Mouse (Mus musculus): ENCODE results near the gene Trim43c. TPM values are rescaled to one million over a fixed set of nuclear protein-coding genes. Genes with fewer than 3 reads are reported as not detected.

Trim43c gene
- not detected in 2 replicates for polyA plus RNA-seq (2012; rRNA removed)

GRCm38 (mm10) chr9:88838864-88839263, at the start of gene Trim43c:
Trim43c (plus strand) TSS chr9:88839164.

Other genes starting within 250 kb of the Trim43c start
- gene Mthfsl, start 118.9 kb upstream of the Trim43c start, polyA plus RNA-seq (2012; rRNA removed), result 31.2 and 31.6 TPM in 2 replicates
- gene Bcl2a1d, start 107.2 kb upstream of the Trim43c start, polyA plus RNA-seq (2012; rRNA removed), result 0.45 and 0.68 TPM in 2 replicates
- gene Bcl2a1a, start 117.7 kb downstream of the Trim43c start, polyA plus RNA-seq (2012; rRNA removed), result 0.23 and 0.43 TPM in 2 replicates

Data from central nervous system, embryonic 14 days (tissue).